In genomic region chr8:23562504-23562903, GRCm38 (mm10) we compare ENCODE assay signal across 14 mouse cellular contexts.
DNase-seq lines count a peak whose midpoint lies in the region; ATAC-seq and TF ChIP-seq lines count a peak whose summit lies in the region.
"Had no signal": no experiment of that assay in that cellular context is flagged by ENCODE, and none has a peak within 500 bp of the region (broad histone marks: within the 10 kb centered on the region; RNA-seq: fewer than 3 reads in every experiment).

No protein-coding gene starts in this region.

- H3K4me2 ChIP-seq in neural tube, embryonic 12.5 days (replicated peaks): peak overlapping the region; percentile 51; the same call in 1 of the 2 replicates
- H3K4me2 ChIP-seq in forebrain, postnatal 0 days (ENCODE audit: low read depth): peak overlapping the region; percentile 35; the same call in 1 of the 2 replicates
- H3K4me2 ChIP-seq in midbrain, embryonic 11.5 days: peak overlapping the region; percentile 37; the same call in 1 of the 2 replicates
- no peak overlapping the region for H3K4me2 ChIP-seq in intestine, embryonic 16.5 days (ENCODE audit: low read depth, low read length)
- H3K4me2 ChIP-seq: liver, embryonic 15.5 days had no signal

- ATAC-seq in neural tube, embryonic 12.5 days (ENCODE audit: low FRiP score, low read depth): no peak
- ATAC-seq in forebrain, postnatal 0 days: no peak
- ATAC-seq in midbrain, embryonic 11.5 days (ENCODE audit: low FRiP score): no peak
- no peak for ATAC-seq in intestine, embryonic 16.5 days
- ATAC-seq: inflammation-experienced regulatory T-cells, adult 6 months had no signal

- no peak overlapping the region for H3K4me3 ChIP-seq in neural tube, embryonic 12.5 days
- H3K4me3 ChIP-seq in forebrain, postnatal 0 days (ENCODE audit: low read depth, low read length): no peak overlapping the region
- H3K4me3 ChIP-seq in midbrain, embryonic 11.5 days (ENCODE audit: low read depth, low read length): no peak overlapping the region
- H3K4me3 ChIP-seq in intestine, embryonic 16.5 days (ENCODE audit: low read length): no peak overlapping the region
- H3K4me3 ChIP-seq: liver, embryonic 15.5 days had no signal

- WGBS in neural tube, embryonic 12.5 days: 16% methylated on average over 9 of the region's 9 CpGs
- WGBS in forebrain, postnatal 0 days: 11% methylated on average over 9 of the region's 9 CpGs
- WGBS in midbrain, embryonic 11.5 days: 16% methylated on average over 9 of the region's 9 CpGs
- 41% methylated on average over 9 of the region's 9 CpGs for WGBS in intestine, embryonic 16.5 days

- H3K27me3 ChIP-seq in neural tube, embryonic 12.5 days (replicated peaks): 0 out of 2 replicates have a peak, but pooled peaks cover 3% of the 10 kb centered on the region
- no peaks in the 10 kb centered on the region for H3K27me3 ChIP-seq in forebrain, postnatal 0 days (ENCODE audit: insufficient read depth, low read length)
- H3K27me3 ChIP-seq in midbrain, embryonic 11.5 days (ENCODE audit: control insufficient read depth, insufficient read depth, low read length): no peaks in the 10 kb centered on the region
- H3K27me3 ChIP-seq in intestine, embryonic 16.5 days (replicated peaks; ENCODE audit: control insufficient read depth, insufficient read depth, low read length): no peaks in the 10 kb centered on the region
- H3K27me3 ChIP-seq: liver, embryonic 15.5 days had no signal

- TF ChIP-seq CTCF in forebrain, postnatal 0 days (IDR thresholded peaks at IDR 0.05; ENCODE audit: low read depth): no peak

- H3K4me1 ChIP-seq in neural tube, embryonic 12.5 days: peaks cover 19% of the 10 kb centered on the region
- peaks cover 4% of the 10 kb centered on the region; the same call in 1 of the 2 replicates for H3K4me1 ChIP-seq in forebrain, postnatal 0 days (ENCODE audit: insufficient read depth)
- peaks cover 15% of the 10 kb centered on the region for H3K4me1 ChIP-seq in midbrain, embryonic 11.5 days (ENCODE audit: control insufficient read depth, insufficient read depth, low read length)
- H3K4me1 ChIP-seq in intestine, embryonic 16.5 days (ENCODE audit: control insufficient read depth, insufficient read depth, low read length): 0 out of 2 replicates have a peak, but pooled peaks cover 5% of the 10 kb centered on the region
- H3K4me1 ChIP-seq: liver, embryonic 15.5 days had no signal

- no peak for DNase-seq in neural tube, embryonic 10.5 days (ENCODE audit: extremely low spot score, low spot score)
- no peak for DNase-seq in forebrain, postnatal 0 days
- DNase-seq in midbrain, embryonic 11.5 days (ENCODE audit: low spot score, missing footprints): peak; percentile 84
- DNase-seq in adrenal gland, adult 2 months: no peak
- no peak for DNase-seq in urinary bladder, postnatal 36 days (ENCODE audit: low spot score in 2 of 2)
- no peak for DNase-seq in cerebellum, postnatal 36 days
- DNase-seq: lung, postnatal 36 days; thymus, postnatal 36 days had no signal

- no peak overlapping the region for H3K27ac ChIP-seq in neural tube, embryonic 12.5 days
- no peak overlapping the region for H3K27ac ChIP-seq in forebrain, postnatal 0 days (ENCODE audit: low read depth, low read length)
- H3K27ac ChIP-seq in midbrain, embryonic 11.5 days (ENCODE audit: low read depth, low read length): no peak overlapping the region
- H3K27ac ChIP-seq in intestine, embryonic 16.5 days (ENCODE audit: low read length): no peak overlapping the region
- H3K27ac ChIP-seq: heart, embryonic 13.5 days; liver, embryonic 15.5 days had no signal

- no peaks in the 10 kb centered on the region for H3K36me3 ChIP-seq in neural tube, embryonic 12.5 days
- H3K36me3 ChIP-seq in forebrain, postnatal 0 days (ENCODE audit: insufficient read depth): no peaks in the 10 kb centered on the region
- no peaks in the 10 kb centered on the region for H3K36me3 ChIP-seq in midbrain, embryonic 11.5 days (ENCODE audit: control insufficient read depth, insufficient read depth, low read length)
- H3K36me3 ChIP-seq in intestine, embryonic 16.5 days (ENCODE audit: control insufficient read depth, insufficient read depth, low read length): no peaks in the 10 kb centered on the region
- H3K36me3 ChIP-seq: G1E; heart, embryonic 13.5 days; liver, embryonic 15.5 days had no signal

- H3K9ac ChIP-seq in neural tube, embryonic 12.5 days: no peak overlapping the region
- no peak overlapping the region for H3K9ac ChIP-seq in forebrain, postnatal 0 days
- no peak overlapping the region for H3K9ac ChIP-seq in midbrain, embryonic 11.5 days (ENCODE audit: low read length)
- H3K9ac ChIP-seq in intestine, embryonic 16.5 days (ENCODE audit: low read depth, low read length): no peak overlapping the region
- H3K9ac ChIP-seq: heart, embryonic 13.5 days; liver, embryonic 15.5 days had no signal

- no peaks in the 10 kb centered on the region for H3K9me3 ChIP-seq in neural tube, embryonic 12.5 days
- no peaks in the 10 kb centered on the region for H3K9me3 ChIP-seq in forebrain, postnatal 0 days (ENCODE audit: low read length)
- no peaks in the 10 kb centered on the region for H3K9me3 ChIP-seq in midbrain, embryonic 11.5 days (ENCODE audit: control insufficient read depth, low read length)
- H3K9me3 ChIP-seq in intestine, embryonic 16.5 days (ENCODE audit: control insufficient read depth, low read length): no peaks in the 10 kb centered on the region
- H3K9me3 ChIP-seq: heart, embryonic 13.5 days; liver, embryonic 15.5 days had no signal
